Mouse (Mus musculus) MEL (cell line): ENCODE results near the gene Cluh. TPM values are rescaled to one million over a fixed set of nuclear protein-coding genes. Genes with fewer than 3 reads are reported as not detected.

ENCODE experiments used
- DNase-seq: peaks from one replicate; pipeline ENCODE4 v3.0.0; 2011; ENCODE audit warnings: low read depth, low spot score
- H3K27ac ChIP-seq: 2 replicates; pipeline ENCODE4 v1.5.1; 2012; ENCODE audit warnings: low read depth, mild to moderate bottlenecking, control low read depth, low read length, moderate library complexity; ENCODE audit not compliant: control insufficient read depth
- H3K27me3 ChIP-seq, 2 experiments: fragments of 150-350 bp in 1 of 2; sonication (generic) in 1 of 2; 2 replicates each; pipeline ENCODE4 v1.6.1; 2012; ENCODE audit warnings: low read length in 2 of 2, mild to moderate bottlenecking in 2 of 2, improper control_type of control experiment in 1 of 2, moderate library complexity in 1 of 2; ENCODE audit not compliant: insufficient read depth in 2 of 2, control insufficient read depth in 1 of 2
- H3K36me3 ChIP-seq, 2 experiments: 2 replicates each; pipeline ENCODE4 v1.6.1; 2012 to 2014; ENCODE audit warnings: low read length in 2 of 2, improper control_type of control experiment in 1 of 2, inconsistent platforms in 1 of 2, mild to moderate bottlenecking in 1 of 2; ENCODE audit not compliant: insufficient read depth in 2 of 2, control insufficient read depth in 1 of 2
- H3K4me1 ChIP-seq, 2 experiments: fragments of 150-350 bp in 1 of 2; sonication (generic) in 1 of 2; 2 replicates each; pipeline ENCODE4 v1.6.1; 2012; ENCODE audit warnings: low read length in 2 of 2, improper control_type of control experiment in 1 of 2, mild to moderate bottlenecking in 1 of 2; ENCODE audit not compliant: insufficient read depth in 2 of 2, control insufficient read depth in 1 of 2
- H3K4me3 ChIP-seq, 2 experiments: fragments of 150-350 bp in 1 of 2; sonication (generic) in 1 of 2; 2 replicates each; pipeline ENCODE4 v1.5.1; 2012; ENCODE audit warnings: low read depth in 2 of 2, low read length in 2 of 2, mild to moderate bottlenecking in 2 of 2, moderate library complexity in 2 of 2, control low read depth in 1 of 2, improper control_type of control experiment in 1 of 2; ENCODE audit not compliant: control insufficient read depth in 1 of 2, insufficient read depth in 1 of 2
- H3K79me2 ChIP-seq: 2 replicates; pipeline ENCODE4 v1.6.1; 2012; ENCODE audit warnings: mild to moderate bottlenecking, low read length, moderate library complexity; ENCODE audit not compliant: control insufficient read depth, poor library complexity, insufficient read depth
- H3K9ac ChIP-seq: 2 replicates; pipeline ENCODE4 v1.6.1; 2012; ENCODE audit warnings: low read depth, mild to moderate bottlenecking, control low read depth, low read length, moderate library complexity; ENCODE audit not compliant: control insufficient read depth, poor library complexity, severe bottlenecking
- H3K9me3 ChIP-seq: fragments of 150-350 bp; sonication (generic); replicated peaks from 2 replicates; pipeline ENCODE4 v1.6.1; 2012; ENCODE audit warnings: mild to moderate bottlenecking, low read length, improper control_type of control experiment, moderate library complexity; ENCODE audit not compliant: insufficient read depth
- BHLHE40 ChIP-seq: IDR thresholded peaks from 2 replicates; pipeline ENCODE4 v1.6.1; 2012; ENCODE audit warnings: low read depth, mild to moderate bottlenecking, inconsistent platforms, low read length, improper control_type of control experiment, borderline replicate concordance
- CHD1 ChIP-seq: IDR thresholded peaks from 2 replicates; pipeline ENCODE4 v1.6.1; 2012; ENCODE audit warnings: low read depth, mild to moderate bottlenecking, inconsistent platforms, low read length, improper control_type of control experiment
- CHD2 ChIP-seq: IDR thresholded peaks from 2 replicates; pipeline ENCODE4 v1.6.1; 2011; ENCODE audit warnings: low read length, improper control_type of control experiment
- EP300 ChIP-seq, 2 experiments: IDR thresholded peaks; 2 replicates each; pipeline ENCODE4 v1.6.1; 2011; ENCODE audit warnings: improper control_type of control experiment in 2 of 2, low read length in 2 of 2, low read depth in 1 of 2, mild to moderate bottlenecking in 1 of 2
- KAT2A ChIP-seq: conservative IDR thresholded peaks from 2 replicates; pipeline ENCODE4 v1.6.1; 2012; ENCODE audit warnings: low read depth, low read length, improper control_type of control experiment, inconsistent platforms
- MAX ChIP-seq: IDR thresholded peaks from 2 replicates; pipeline ENCODE4 v1.6.1; 2011; ENCODE audit warnings: low read length, improper control_type of control experiment
- MEF2A ChIP-seq: IDR thresholded peaks from 2 replicates; pipeline ENCODE4 v1.6.1; 2014; ENCODE audit warnings: low read depth, mild to moderate bottlenecking, inconsistent platforms, low read length, improper control_type of control experiment; ENCODE audit not compliant: poor library complexity, insufficient replicate concordance, severe bottlenecking; ENCODE audit errors: extremely low read depth
- NRF1 ChIP-seq: IDR thresholded peaks from 2 replicates; pipeline ENCODE4 v1.6.1; 2014; ENCODE audit warnings: low read depth, mild to moderate bottlenecking, inconsistent platforms, low read length, improper control_type of control experiment, moderate library complexity; ENCODE audit not compliant: poor library complexity, insufficient read depth, severe bottlenecking
- POLR2AphosphoS5 ChIP-seq: IDR thresholded peaks from 2 replicates; pipeline ENCODE4 v1.6.1; 2012; ENCODE audit warnings: low read depth, borderline replicate concordance, mild to moderate bottlenecking, inconsistent platforms, low read length, moderate library complexity, mixed read lengths
- SMC3 ChIP-seq: IDR thresholded peaks from 2 replicates; pipeline ENCODE4 v1.6.1; 2011; ENCODE audit warnings: low read depth, low read length, improper control_type of control experiment
- TCF12 ChIP-seq: IDR thresholded peaks from 2 replicates; pipeline ENCODE4 v1.6.1; 2014; ENCODE audit warnings: low read depth, mild to moderate bottlenecking, inconsistent platforms, low read length, improper control_type of control experiment, moderate library complexity
- UBTF ChIP-seq: IDR thresholded peaks from 2 replicates; pipeline ENCODE4 v1.6.1; 2012; ENCODE audit warnings: low read depth, mild to moderate bottlenecking, inconsistent platforms, low read length, improper control_type of control experiment, moderate library complexity, borderline replicate concordance; ENCODE audit not compliant: insufficient read depth
- USF1 ChIP-seq: IDR thresholded peaks from 2 replicates; pipeline ENCODE4 v1.6.1; 2014; ENCODE audit warnings: low read depth, mild to moderate bottlenecking, inconsistent platforms, low read length, improper control_type of control experiment, moderate library complexity
- ZKSCAN1 ChIP-seq: IDR thresholded peaks from 2 replicates; pipeline ENCODE4 v1.6.1; 2012; ENCODE audit warnings: low read depth, mild to moderate bottlenecking, inconsistent platforms, low read length, improper control_type of control experiment, moderate library complexity
- polyA plus RNA-seq, 2 experiments: library from polyadenylated mRNA; stranded (reverse) in 1 of 2; unstranded in 1 of 2; fragments of >175 nt in 1 of 2; fragments of >200 nt in 1 of 2; gene quantifications; 2 replicates each; pipeline versions ENCODE4 v1.2.1 to v1.2.4; 2012; ENCODE audit warnings: low replicate concordance in 2 of 2, low read depth in 1 of 2; ENCODE audit not compliant: insufficient read length in 2 of 2, insufficient read depth in 1 of 2, missing spikeins in 1 of 2
- total RNA-seq: library from RNA; depleted of rRNA; stranded (reverse); fragments of 300-350 nt; gene quantifications from 2 replicates; pipeline ENCODE4 v1.2.3, GENCODE M21; 2012

Cluh gene
- total and polyA plus RNA-seq, 3 experiments = 53.8 to 135 (median 115) TPM

DNA sequence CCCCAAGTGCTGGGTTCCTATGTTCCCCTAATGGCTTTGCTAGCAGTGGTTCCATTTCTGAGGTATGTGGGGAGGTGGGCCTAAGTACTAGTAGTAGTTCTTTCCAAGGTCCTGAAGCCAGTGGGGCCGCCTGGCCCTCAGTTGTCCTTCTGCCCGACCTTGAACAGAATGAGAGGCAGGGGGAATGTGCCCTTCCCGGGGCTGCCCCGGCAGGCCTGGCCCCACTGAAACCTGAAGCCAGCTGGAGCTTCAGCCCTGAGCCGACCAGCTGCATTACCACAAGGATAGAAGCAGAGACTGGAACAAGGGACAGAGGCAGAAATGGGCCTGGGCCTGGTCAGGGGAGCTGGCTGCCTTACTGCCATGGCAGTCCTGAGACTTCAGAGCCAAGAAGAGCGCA lies 4.1 kb downstream of the Cluh start:
- H3K27ac ChIP-seq = no peak overlapping the region

DNA sequence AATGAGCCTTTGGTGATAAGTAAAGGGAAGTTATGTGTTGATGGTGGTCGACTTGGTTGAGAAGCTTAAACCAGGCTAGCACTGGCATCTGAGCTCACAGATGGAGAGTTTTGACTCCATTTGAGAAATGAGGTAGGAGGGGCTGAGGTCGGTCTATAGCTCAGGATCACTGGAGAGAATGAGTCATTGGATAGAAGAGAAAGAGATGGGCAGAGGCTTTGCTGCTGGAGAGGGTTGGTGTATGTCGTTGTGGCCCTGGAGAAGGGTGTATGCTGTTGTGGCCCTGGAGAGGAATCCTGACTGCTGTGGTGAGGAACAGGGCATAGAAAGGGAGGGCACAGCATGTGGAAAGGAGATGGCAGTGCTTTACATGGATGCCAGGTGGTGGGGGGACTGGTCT lies 6.6 kb downstream of the Cluh start:
- Histone ChIP-seq H3K4me3 (no peak overlapping the region), H3K9me3 (no peaks in the 10 kb centered on the region), H3K27me3 (no peaks in the 10 kb centered on the region), H3K79me2 (peaks cover 55% of the 10 kb centered on the region), H3K9ac (no peak overlapping the region), H3K4me1 (peaks cover under 1 to 19% of the 10 kb centered on the region in 2 experiments; a peak in 2 of 4 replicates), H3K27ac (no peak overlapping the region), H3K36me3 (peaks cover 23 to 36% of the 10 kb centered on the region in 2 experiments)
- no peak for TF ChIP-seq MAX
- no peak for TF ChIP-seq UBTF
- no peak for TF ChIP-seq SMC3
- TF ChIP-seq BHLHE40 = no peak
- DNase-seq = no peak

More for the DNA sequence above, 4.1 kb downstream of the Cluh start:
- Histone ChIP-seq H3K4me1 (peaks cover 7 to 30% of the 10 kb centered on the region in 2 experiments; a peak in 3 of 4 replicates), H3K4me3 (no peak overlapping the region)
- no peak for DNase-seq
- TF ChIP-seq ZKSCAN1 = no peak
- no peak for TF ChIP-seq MEF2A
- TF ChIP-seq KAT2A = no peak
- no peak for TF ChIP-seq CHD1
- TF ChIP-seq POLR2AphosphoS5 = no peak
- no peak for TF ChIP-seq USF1
- no peak for TF ChIP-seq NRF1
- no peak for TF ChIP-seq CHD2
- TF ChIP-seq EP300 (IDR thresholded peaks at IDR 0.05; ENCODE audit: low read depth in 1 of 2, low read length in 2 of 2) = no peak
- no peak for TF ChIP-seq UBTF
- TF ChIP-seq MAX = no peak
- TF ChIP-seq TCF12 = no peak
- TF ChIP-seq, all 39 proteins: peak for 0
- peaks cover 72% of the 10 kb centered on the region for H3K79me2 ChIP-seq
- H3K9me3 ChIP-seq = no peaks in the 10 kb centered on the region
- H3K27me3 ChIP-seq = no peaks in the 10 kb centered on the region
- peaks cover 20 to 31% of the 10 kb centered on the region in 2 experiments for H3K36me3 ChIP-seq
- no peak overlapping the region for H3K9ac ChIP-seq
